Mouse (Mus musculus) small intestine, adult 2 months (tissue): Measurements from ENCODE around the gene Tdgf1.

Experiments used
- CTCF ChIP-seq: fragments of 200-500 bp; IDR thresholded peaks from 2 replicates; pipeline ENCODE4 v1.5.1; 2012; ENCODE audit warnings: low read depth, mild to moderate bottlenecking, control low read depth, inconsistent platforms, low read length, moderate library complexity, mixed read lengths; ENCODE audit not compliant: insufficient replicate concordance, insufficient read length; ENCODE audit errors: extremely low read depth
- POLR2A ChIP-seq: fragments of 200-500 bp; IDR thresholded peaks from 2 replicates; pipeline ENCODE4 v1.6.1; 2012; ENCODE audit warnings: low read depth, mild to moderate bottlenecking, control low read depth, inconsistent platforms, low read length, moderate library complexity

GRCm38 (mm10) chr9:110946548-110947044, 638 bp upstream of the Tdgf1 start:
- TF ChIP-seq POLR2A (no peak), CTCF (no peak)
